Mouse (Mus musculus): ENCODE measurements around the gene Gm42417. TPM values are rescaled to one million over a fixed set of nuclear protein-coding genes. Genes with fewer than 3 reads are reported as not detected.

Gene Gm42417
- polyA plus RNA-seq, 1 experiment from 2014 or later = 0.29 TPM

DNA sequence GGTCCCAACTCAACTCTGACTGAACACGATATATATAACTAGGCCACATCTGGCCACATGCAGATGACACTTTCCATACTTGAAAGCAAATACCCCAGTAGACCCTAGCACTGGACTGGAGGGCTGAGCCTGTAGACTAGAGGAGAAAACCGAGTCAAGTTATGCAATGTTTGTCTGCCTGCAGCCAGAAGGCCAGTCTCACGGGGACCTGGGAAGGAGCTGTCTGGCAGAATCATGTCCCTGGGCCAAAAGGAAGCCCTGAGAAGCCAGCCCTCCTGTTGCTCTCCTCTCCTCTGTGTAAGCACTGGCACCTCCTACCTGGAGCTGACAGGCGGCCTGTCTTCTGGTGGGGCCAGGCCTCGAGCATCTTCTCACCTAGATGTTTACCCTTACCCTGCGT is 36.1 kb upstream of the Gm42417 start:
- Histone ChIP-seq H3K4me3 (ENCODE audit: low read length) (no peak overlapping the region), H3K9me3 (ENCODE audit: control insufficient read depth, low read length) (no peaks in the 10 kb centered on the region), H3K36me3 (ENCODE audit: control insufficient read depth, insufficient read depth, low read length) (no peaks in the 10 kb centered on the region), H3K27me3 (ENCODE audit: control insufficient read depth, insufficient read depth, low read depth, low read length) (no peaks in the 10 kb centered on the region), H3K4me1 (replicated peaks; ENCODE audit: control insufficient read depth, insufficient read depth, low read length) (peaks cover 46% of the 10 kb centered on the region), H3K4me2 (ENCODE audit: low read depth, low read length) (no peak overlapping the region), H3K27ac (ENCODE audit: low read length) (no peak overlapping the region), H3K9ac (ENCODE audit: low read length) (no peak overlapping the region)
- WGBS = 46% methylated on average over 6 of the region's 6 CpGs
- ATAC-seq (ENCODE audit: low read depth) = no peak

DNA sequence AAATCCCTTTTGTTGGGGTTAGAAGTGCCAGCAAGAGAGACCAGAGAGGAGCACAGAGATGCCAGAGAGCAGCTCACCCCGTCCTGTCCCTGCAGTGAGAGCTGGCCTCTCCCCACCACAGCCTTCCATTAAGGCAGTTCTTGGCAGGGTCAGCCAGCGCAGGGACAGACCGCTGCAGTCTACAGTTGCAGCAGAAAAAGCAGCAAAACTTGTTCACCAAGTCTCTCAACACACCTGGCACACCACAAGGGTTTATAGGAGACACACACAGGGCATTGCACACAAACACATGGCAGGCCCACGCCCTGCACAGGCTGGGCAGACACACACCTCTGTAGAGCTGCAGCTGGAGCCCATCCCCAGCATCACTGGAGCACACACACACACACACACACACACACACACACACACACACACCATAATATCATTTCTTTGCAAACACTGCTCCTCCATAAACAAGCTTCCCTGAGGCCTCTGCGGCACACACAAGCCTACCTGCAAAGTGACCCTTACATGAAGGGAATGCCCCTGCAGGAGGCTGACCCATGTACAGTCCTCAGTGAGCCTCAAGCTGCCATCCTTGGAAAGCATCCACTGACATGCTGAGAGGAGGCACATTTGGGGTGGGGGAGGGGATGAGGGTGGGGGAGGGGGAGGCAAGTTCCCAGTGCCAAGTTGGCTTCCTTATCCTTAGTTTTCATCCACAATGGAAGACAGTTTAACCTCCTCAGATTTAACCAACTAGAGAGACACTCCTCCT is 35.1 kb upstream of the Gm42417 start:
- no peaks in the 10 kb centered on the region for H3K36me3 ChIP-seq (ENCODE audit: control insufficient read depth, insufficient read depth, low read length)
- H3K27ac ChIP-seq (ENCODE audit: low read length) = peak overlapping the region; percentile 72
- H3K4me1 ChIP-seq (replicated peaks; ENCODE audit: control insufficient read depth, insufficient read depth, low read length) = peaks cover 46% of the 10 kb centered on the region
- WGBS = 57% methylated on average over 5 of the region's 5 CpGs
- no peak overlapping the region for H3K4me2 ChIP-seq (ENCODE audit: low read depth, low read length)
- no peak overlapping the region for H3K4me3 ChIP-seq (ENCODE audit: low read length)
- H3K27me3 ChIP-seq (ENCODE audit: control insufficient read depth, insufficient read depth, low read depth, low read length) = no peaks in the 10 kb centered on the region
- H3K9me3 ChIP-seq (ENCODE audit: control insufficient read depth, low read length) = no peaks in the 10 kb centered on the region
- 0 out of 2 replicates have a peak overlapping the region, but pooled peaks have one; percentile 21 for H3K9ac ChIP-seq (ENCODE audit: low read length)
- ATAC-seq (ENCODE audit: low read depth) = peak; percentile 25

DNA sequence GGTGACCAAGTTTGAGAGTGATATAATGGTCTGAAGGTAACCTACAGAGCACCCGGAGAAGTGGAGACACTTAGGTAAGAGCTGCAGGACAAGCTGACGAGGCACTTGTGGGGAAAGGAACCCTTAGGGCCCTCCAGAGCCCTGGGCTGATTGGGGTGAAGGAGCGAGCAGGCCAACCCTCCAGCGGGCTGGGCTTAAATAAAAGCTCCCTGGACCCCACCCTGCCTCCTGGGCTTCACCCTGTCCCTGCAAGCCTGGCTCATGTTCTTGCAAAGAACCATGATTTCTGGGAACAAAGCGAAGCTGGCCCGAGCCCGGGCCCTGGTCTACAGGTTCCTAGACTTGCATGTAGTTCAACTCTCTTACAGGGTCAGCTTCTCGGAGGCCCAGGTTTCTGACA is 34.3 kb upstream of the Gm42417 start:
- H3K4me1 ChIP-seq (replicated peaks; ENCODE audit: control insufficient read depth, insufficient read depth, low read length) = peaks cover 54% of the 10 kb centered on the region
- no peak overlapping the region for H3K4me3 ChIP-seq (ENCODE audit: low read length)
- WGBS = 66% methylated on average over 8 of the region's 8 CpGs
- H3K9ac ChIP-seq (ENCODE audit: low read length) = 0 out of 2 replicates have a peak overlapping the region, but pooled peaks have one; percentile 21
- H3K27me3 ChIP-seq (ENCODE audit: control insufficient read depth, insufficient read depth, low read depth, low read length) = no peaks in the 10 kb centered on the region
- H3K27ac ChIP-seq (ENCODE audit: low read length) = peak overlapping the region; percentile 72
- ATAC-seq (ENCODE audit: low read depth) = peak; percentile 24; the same call in 1 of the 2 replicates
- no peaks in the 10 kb centered on the region for H3K9me3 ChIP-seq (ENCODE audit: control insufficient read depth, low read length)
- no peaks in the 10 kb centered on the region for H3K36me3 ChIP-seq (ENCODE audit: control insufficient read depth, insufficient read depth, low read length)
- no peak overlapping the region for H3K4me2 ChIP-seq (ENCODE audit: low read depth, low read length)

DNA sequence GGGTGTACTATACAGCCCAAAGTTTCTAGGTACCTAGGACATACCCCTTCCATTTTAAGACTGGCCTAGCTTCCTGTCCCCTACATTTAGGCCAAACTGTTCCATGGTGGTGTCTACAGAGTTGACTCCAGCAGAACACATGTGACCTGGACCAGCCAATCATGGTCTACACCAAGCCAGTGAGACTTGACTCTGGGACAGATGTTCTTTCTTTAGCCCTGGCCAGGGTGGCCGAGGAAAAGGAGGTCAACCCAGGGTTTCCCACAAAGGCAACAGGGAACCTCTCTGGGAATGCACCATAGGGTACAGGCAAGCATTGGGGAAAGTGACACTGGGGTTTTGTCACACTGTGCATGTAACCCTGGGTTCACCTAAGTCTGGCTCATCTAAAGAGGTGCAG is 33.5 kb upstream of the Gm42417 start:
- no peak overlapping the region for H3K9ac ChIP-seq (ENCODE audit: low read length)
- H3K4me1 ChIP-seq (replicated peaks; ENCODE audit: control insufficient read depth, insufficient read depth, low read length) = peaks cover 62% of the 10 kb centered on the region
- no peak overlapping the region for H3K4me2 ChIP-seq (ENCODE audit: low read depth, low read length)
- H3K27me3 ChIP-seq (ENCODE audit: control insufficient read depth, insufficient read depth, low read depth, low read length) = no peaks in the 10 kb centered on the region
- H3K9me3 ChIP-seq (ENCODE audit: control insufficient read depth, low read length) = no peaks in the 10 kb centered on the region
- WGBS = 70% methylated on average over 1 of the region's 1 CpGs
- H3K4me3 ChIP-seq (ENCODE audit: low read length) = no peak overlapping the region
- no peak overlapping the region for H3K27ac ChIP-seq (ENCODE audit: low read length)
- no peak for ATAC-seq (ENCODE audit: low read depth)
- no peaks in the 10 kb centered on the region for H3K36me3 ChIP-seq (ENCODE audit: control insufficient read depth, insufficient read depth, low read length)

DNA sequence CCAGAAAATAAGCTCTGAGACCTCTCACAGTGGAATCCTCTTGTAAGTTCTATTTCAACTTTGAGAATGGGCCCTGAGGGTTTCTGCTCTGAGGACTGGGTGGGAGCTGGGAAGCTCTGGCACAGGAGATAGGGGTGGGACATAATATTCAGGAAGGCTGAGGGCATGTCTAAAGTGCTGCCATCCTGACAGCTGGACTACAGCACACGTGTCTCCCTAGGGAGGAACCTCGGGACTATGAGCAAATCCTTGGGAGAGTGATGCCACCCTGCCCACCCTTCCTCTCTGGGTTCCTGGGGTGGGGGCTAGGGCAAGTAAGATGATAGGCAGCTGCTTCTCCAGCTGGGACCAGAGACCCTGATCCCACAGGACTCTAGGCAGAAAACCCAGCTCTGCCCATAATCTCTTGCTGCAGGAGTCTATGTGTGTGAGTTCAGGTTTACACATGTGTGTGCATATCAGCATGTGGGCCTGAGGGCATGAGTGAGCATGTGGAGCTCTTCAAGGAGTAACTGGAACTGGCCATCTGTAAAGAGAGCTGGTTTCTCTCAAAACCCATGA is 33.0 kb upstream of the Gm42417 start:
- Histone ChIP-seq H3K9ac (ENCODE audit: low read length) (no peak overlapping the region), H3K27me3 (ENCODE audit: control insufficient read depth, insufficient read depth, low read depth, low read length) (no peaks in the 10 kb centered on the region), H3K4me3 (ENCODE audit: low read length) (no peak overlapping the region), H3K27ac (ENCODE audit: low read length) (peak overlapping the region; percentile 28; the same call in 1 of the 2 replicates), H3K4me2 (ENCODE audit: low read depth, low read length) (no peak overlapping the region), H3K9me3 (ENCODE audit: control insufficient read depth, low read length) (no peaks in the 10 kb centered on the region), H3K4me1 (replicated peaks; ENCODE audit: control insufficient read depth, insufficient read depth, low read length) (peaks cover 62% of the 10 kb centered on the region), H3K36me3 (ENCODE audit: control insufficient read depth, insufficient read depth, low read length) (no peaks in the 10 kb centered on the region)
- no peak for ATAC-seq (ENCODE audit: low read depth)
- 59% methylated on average over 2 of the region's 2 CpGs for WGBS

DNA sequence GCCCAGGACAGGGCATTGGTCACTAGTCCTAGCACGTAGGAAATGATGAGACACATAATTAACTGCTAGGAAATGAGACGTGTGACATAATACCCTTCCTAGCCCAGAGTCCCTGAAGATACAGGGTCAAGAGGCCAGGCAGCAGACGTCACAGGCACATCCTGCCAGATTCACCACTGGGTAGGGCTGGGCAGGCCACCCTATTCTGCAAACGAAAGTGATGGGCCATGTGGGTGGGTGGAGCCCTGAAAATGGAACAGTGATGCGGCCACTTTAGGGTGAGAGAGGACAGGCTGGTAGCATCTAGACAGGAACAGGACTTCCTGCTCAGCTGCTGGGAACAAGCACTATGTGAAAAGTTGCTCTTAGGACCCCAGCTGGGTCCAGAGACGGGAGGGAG is 32.4 kb upstream of the Gm42417 start:
- Histone ChIP-seq H3K9ac (ENCODE audit: low read length) (no peak overlapping the region), H3K36me3 (ENCODE audit: control insufficient read depth, insufficient read depth, low read length) (no peaks in the 10 kb centered on the region), H3K4me1 (replicated peaks; ENCODE audit: control insufficient read depth, insufficient read depth, low read length) (peaks cover 61% of the 10 kb centered on the region), H3K27me3 (ENCODE audit: control insufficient read depth, insufficient read depth, low read depth, low read length) (no peaks in the 10 kb centered on the region), H3K9me3 (ENCODE audit: control insufficient read depth, low read length) (no peaks in the 10 kb centered on the region), H3K27ac (ENCODE audit: low read length) (peak overlapping the region; percentile 28; the same call in 1 of the 2 replicates), H3K4me3 (ENCODE audit: low read length) (no peak overlapping the region), H3K4me2 (ENCODE audit: low read depth, low read length) (no peak overlapping the region)
- peak; percentile 16; the same call in 1 of the 2 replicates for ATAC-seq (ENCODE audit: low read depth)
- 46% methylated on average over 6 of the region's 6 CpGs for WGBS

DNA sequence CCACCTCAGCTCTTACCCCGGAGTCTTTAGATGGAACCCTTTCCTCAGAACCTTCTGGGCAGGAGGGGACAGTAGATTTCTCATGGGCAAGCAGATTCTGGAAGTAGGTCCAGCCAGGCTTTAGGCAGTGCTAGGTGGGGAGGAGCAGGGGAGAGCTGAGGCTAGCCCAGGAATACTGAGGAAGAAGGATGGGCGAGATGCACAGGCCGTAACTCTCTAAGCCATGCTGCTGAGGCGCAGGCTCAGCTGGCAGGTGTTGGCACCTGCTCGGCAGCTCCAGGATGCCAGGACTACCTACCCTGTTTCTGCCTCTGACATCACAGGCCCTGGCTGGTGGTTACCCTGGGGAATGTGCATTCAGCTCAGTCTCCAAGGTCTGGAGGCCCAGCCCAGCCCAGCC is 31.1 kb upstream of the Gm42417 start:
- peak overlapping the region; percentile 17; the same call in 1 of the 2 replicates for H3K27ac ChIP-seq (ENCODE audit: low read length)
- H3K4me3 ChIP-seq (ENCODE audit: low read length) = no peak overlapping the region
- H3K9ac ChIP-seq (ENCODE audit: low read length) = no peak overlapping the region
- no peaks in the 10 kb centered on the region for H3K9me3 ChIP-seq (ENCODE audit: control insufficient read depth, low read length)
- WGBS = 84% methylated on average over 5 of the region's 5 CpGs
- peak; percentile 21; the same call in 1 of the 2 replicates for ATAC-seq (ENCODE audit: low read depth)
- no peaks in the 10 kb centered on the region for H3K36me3 ChIP-seq (ENCODE audit: control insufficient read depth, insufficient read depth, low read length)
- H3K4me1 ChIP-seq (replicated peaks; ENCODE audit: control insufficient read depth, insufficient read depth, low read length) = peaks cover 54% of the 10 kb centered on the region
- H3K4me2 ChIP-seq (ENCODE audit: low read depth, low read length) = no peak overlapping the region
- no peaks in the 10 kb centered on the region for H3K27me3 ChIP-seq (ENCODE audit: control insufficient read depth, insufficient read depth, low read depth, low read length)

DNA sequence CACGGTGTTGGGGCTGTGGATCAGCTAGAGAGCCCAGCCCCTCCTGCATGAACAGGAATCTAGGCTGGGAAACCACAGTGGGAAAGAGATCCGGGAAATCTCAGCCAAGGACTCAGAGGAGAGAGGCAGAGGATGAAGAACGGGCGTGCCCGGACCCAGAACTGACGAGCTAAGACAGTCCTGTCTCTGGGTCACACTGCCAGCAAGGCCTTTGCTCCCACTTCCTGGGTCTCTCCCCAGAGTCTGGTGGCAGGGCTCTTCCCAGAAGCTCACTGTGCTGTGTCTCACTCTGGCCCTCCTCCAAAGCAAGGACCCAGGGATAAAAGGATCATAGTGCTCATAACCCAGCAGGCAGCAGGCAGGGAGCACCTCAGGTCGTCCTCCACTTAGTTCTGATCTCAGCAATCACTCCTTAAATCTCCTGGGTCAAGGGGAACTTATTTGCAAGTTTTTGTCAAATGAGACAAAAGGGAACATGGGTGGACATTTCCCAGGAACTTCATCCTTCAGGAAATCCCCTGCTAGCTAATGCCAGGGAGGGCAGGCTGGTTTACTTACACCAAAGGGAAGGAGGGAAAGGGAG is 30.6 kb upstream of the Gm42417 start:
- H3K27me3 ChIP-seq (ENCODE audit: control insufficient read depth, insufficient read depth, low read depth, low read length) = no peaks in the 10 kb centered on the region
- H3K4me2 ChIP-seq (ENCODE audit: low read depth, low read length) = no peak overlapping the region
- WGBS = 39% methylated on average over 7 of the region's 7 CpGs
- no peak for ATAC-seq (ENCODE audit: low read depth)
- no peaks in the 10 kb centered on the region for H3K36me3 ChIP-seq (ENCODE audit: control insufficient read depth, insufficient read depth, low read length)
- peak overlapping the region; percentile 72 for H3K27ac ChIP-seq (ENCODE audit: low read length)
- no peak overlapping the region for H3K9ac ChIP-seq (ENCODE audit: low read length)
- H3K9me3 ChIP-seq (ENCODE audit: control insufficient read depth, low read length) = no peaks in the 10 kb centered on the region
- H3K4me3 ChIP-seq (ENCODE audit: low read length) = no peak overlapping the region
- H3K4me1 ChIP-seq (replicated peaks; ENCODE audit: control insufficient read depth, insufficient read depth, low read length) = peaks cover 50% of the 10 kb centered on the region

DNA sequence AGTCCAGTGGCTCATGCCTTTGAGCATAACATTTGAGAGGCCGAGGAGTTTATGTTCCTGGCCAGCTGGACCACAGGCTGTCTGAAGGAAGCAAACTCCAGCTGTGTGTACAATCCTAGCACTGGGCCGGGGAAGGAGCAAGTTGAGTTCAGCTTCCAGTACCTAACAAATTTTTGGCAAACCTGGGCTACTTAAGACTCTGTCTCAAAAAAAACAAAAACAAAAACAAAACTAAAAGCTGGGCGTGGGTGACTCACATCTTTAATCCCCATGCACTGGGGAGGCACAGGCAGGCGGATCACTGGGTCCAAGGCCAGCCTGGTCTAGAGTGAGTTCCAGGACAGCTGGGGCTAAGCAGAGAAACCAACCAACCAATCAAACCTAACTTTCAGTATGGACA is 29.5 kb upstream of the Gm42417 start:
- 0 out of 2 replicates have a peak overlapping the region, but pooled peaks have one; percentile 2 for H3K9ac ChIP-seq (ENCODE audit: low read length)
- ATAC-seq (ENCODE audit: low read depth) = no peak
- H3K27ac ChIP-seq (ENCODE audit: low read length) = peak overlapping the region; percentile 72
- H3K27me3 ChIP-seq (ENCODE audit: control insufficient read depth, insufficient read depth, low read depth, low read length) = no peaks in the 10 kb centered on the region
- H3K9me3 ChIP-seq (ENCODE audit: control insufficient read depth, low read length) = no peaks in the 10 kb centered on the region
- 46% methylated on average over 4 of the region's 4 CpGs for WGBS
- peaks cover 41% of the 10 kb centered on the region for H3K4me1 ChIP-seq (replicated peaks; ENCODE audit: control insufficient read depth, insufficient read depth, low read length)
- H3K4me3 ChIP-seq (ENCODE audit: low read length) = no peak overlapping the region
- H3K36me3 ChIP-seq (ENCODE audit: control insufficient read depth, insufficient read depth, low read length) = no peaks in the 10 kb centered on the region
- H3K4me2 ChIP-seq (ENCODE audit: low read depth, low read length) = no peak overlapping the region

Data from lung, embryonic 16.5 days (tissue).